Mouse (Mus musculus) megakaryocyte, embryonic 14.5 days (primary cell): ENCODE data around the gene Thap4.

Experiments used
- FLI1 ChIP-seq: IDR thresholded peaks from 2 replicates; pipeline ENCODE4 v1.6.1; 2012; ENCODE audit warnings: low read length, inconsistent platforms, mixed read lengths
- GATA1 ChIP-seq: IDR thresholded peaks from 3 replicates; pipeline ENCODE4 v1.6.1; 2012; ENCODE audit warnings: mixed read lengths, low read length, inconsistent platforms, borderline replicate concordance

DNA sequence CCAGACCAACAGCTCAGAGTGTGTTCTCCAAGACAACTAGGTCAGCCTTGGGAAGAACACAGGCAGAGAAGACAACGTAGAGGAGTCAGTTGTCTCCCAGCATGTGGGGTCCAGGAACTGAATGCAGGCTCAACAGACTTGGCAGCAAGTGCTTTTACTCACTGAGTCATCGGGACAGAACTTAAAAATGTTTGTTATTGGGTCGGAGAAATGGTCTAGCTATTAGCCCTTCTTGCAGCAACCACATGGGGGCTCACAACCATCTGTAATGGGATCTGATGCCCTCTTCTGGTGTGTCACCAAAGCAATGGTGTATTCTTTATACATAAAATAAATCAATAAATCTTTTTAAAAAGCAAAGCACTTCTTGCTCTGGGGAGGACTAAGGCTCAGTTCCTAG lies 28.5 kb downstream of the Thap4 start:
- no peak for TF ChIP-seq GATA1
- no peak for TF ChIP-seq FLI1
